ENCODE assay signal across 20 mouse cellular contexts in genomic region chr2:23617989-23618388, GRCm38 (mm10).
"Had no signal": no experiment of that assay in that cellular context is flagged by ENCODE, and none has a peak within 500 bp of the region (broad histone marks: within the 10 kb centered on the region; RNA-seq: fewer than 3 reads in every experiment).

No protein-coding gene starts in this region.

- ATAC-seq: liver, postnatal 0 days; midbrain, embryonic 16.5 days had no signal

- H3K9me3 ChIP-seq: liver, embryonic 13.5 days; liver, embryonic 15.5 days; midbrain, embryonic 10.5 days; midbrain, embryonic 12.5 days; neural tube, embryonic 13.5 days; neural tube, embryonic 15.5 days had no signal

- H3K4me2 ChIP-seq: liver, embryonic 11.5 days; liver, embryonic 13.5 days; liver, embryonic 15.5 days; midbrain, embryonic 12.5 days; neural tube, embryonic 13.5 days; neural tube, embryonic 15.5 days had no signal

- H3K27me3 ChIP-seq: liver, embryonic 13.5 days; liver, embryonic 15.5 days; midbrain, embryonic 12.5 days; neural tube, embryonic 13.5 days; neural tube, embryonic 15.5 days had no signal

- H3K4me1 ChIP-seq: liver, embryonic 13.5 days; liver, embryonic 15.5 days; midbrain, embryonic 10.5 days; midbrain, embryonic 12.5 days; neural tube, embryonic 13.5 days; neural tube, embryonic 15.5 days had no signal

- H3K4me3 ChIP-seq: liver, embryonic 13.5 days; liver, embryonic 15.5 days; midbrain, embryonic 10.5 days; midbrain, embryonic 12.5 days; myocyte; neural tube, embryonic 13.5 days; neural tube, embryonic 15.5 days had no signal

- H3K36me3 ChIP-seq: liver, embryonic 13.5 days; liver, embryonic 15.5 days; midbrain, embryonic 10.5 days; midbrain, embryonic 12.5 days; neural tube, embryonic 13.5 days; neural tube, embryonic 15.5 days had no signal

- H3K9ac ChIP-seq: liver, embryonic 13.5 days; liver, embryonic 15.5 days; liver, postnatal 0 days; midbrain, embryonic 12.5 days; neural tube, embryonic 13.5 days; neural tube, embryonic 15.5 days had no signal

- H3K27ac ChIP-seq: liver, embryonic 13.5 days; liver, embryonic 15.5 days; midbrain, embryonic 10.5 days; midbrain, embryonic 12.5 days; neural tube, embryonic 13.5 days; neural tube, embryonic 15.5 days had no signal

- DNase-seq: liver; liver, embryonic 13.5 days; liver, postnatal 0 days; midbrain, embryonic 14.5 days; retina, postnatal 1 day; right cerebral cortex, adult 18-20 months; right cerebral cortex, postnatal 25 days; right cerebral cortex, postnatal 4 days; spleen, adult 18-20 months; thymus, adult 2 months; thymus, postnatal 25 days; thymus, postnatal 4 days had no signal
